Mouse (Mus musculus): Measurements from ENCODE around the gene Tmem221.

- TF ChIP-seq CTCF (IDR thresholded peaks at IDR 0.05; ENCODE audit: low read depth) (no peak), EP300 (IDR thresholded peaks at IDR 0.05; ENCODE audit: low read depth) (no peak)
Measured at GRCm38 (mm10) chr8:71527162-71527870, 31.4 kb downstream of the Tmem221 start.

Measured in heart, postnatal 0 days (tissue).